Mouse (Mus musculus): ENCODE measurements around the gene Hist1h1c. TPM values are rescaled to one million over a fixed set of nuclear protein-coding genes. Genes with fewer than 3 reads are reported as not detected.

Gene Hist1h1c
- polyA plus RNA-seq, 1 experiment, result 24.5 TPM

Other genes starting within 250 kb of the Hist1h1c start
- gene Btn2a2, start 250.0 kb upstream of the Hist1h1c start, polyA plus RNA-seq (2012; rRNA removed), result not detected in 2 replicates
- 10.2 and 16.4 TPM in 2 replicates for gene Hist1h4h, start 207.8 kb upstream of the Hist1h1c start, polyA plus RNA-seq (2012; rRNA removed)
- gene Hist1h2af, start 204.9 kb upstream of the Hist1h1c start, polyA plus RNA-seq (2012; rRNA removed), result 126 and 148 TPM in 2 replicates
- 15.8 and 18.3 TPM in 2 replicates for gene Hist1h3g, start 203.4 kb upstream of the Hist1h1c start, polyA plus RNA-seq (2012; rRNA removed)
- gene Hist1h2bh, start 195.4 kb upstream of the Hist1h1c start, polyA plus RNA-seq (2012; rRNA removed), result 0.87 and 1.9 TPM in 2 replicates
- 4.2 and 5.6 TPM in 2 replicates for gene Hist1h3f, start 194.8 kb upstream of the Hist1h1c start, polyA plus RNA-seq (2012; rRNA removed)
- gene Hist1h4f, start 187.2 kb upstream of the Hist1h1c start, polyA plus RNA-seq (2012; rRNA removed), result 2.2 and 2.4 TPM in 2 replicates
- gene Hist1h1d, start 185.5 kb upstream of the Hist1h1c start, polyA plus RNA-seq (2012; rRNA removed), result 0.04 and 0.10 TPM in 2 replicates
- 13.8 and 14.4 TPM in 2 replicates for gene Hist1h3e, start 176.4 kb upstream of the Hist1h1c start, polyA plus RNA-seq (2012; rRNA removed)
- 3.3 and 7.8 TPM in 2 replicates for gene Hist1h2ae, start 167.6 kb upstream of the Hist1h1c start, polyA plus RNA-seq (2012; rRNA removed)
- 15.0 and 22.9 TPM in 2 replicates for gene Hist1h2bg, start 167.4 kb upstream of the Hist1h1c start, polyA plus RNA-seq (2012; rRNA removed)
- 5.2 and 7.1 TPM in 2 replicates for gene Hist1h2bf, start 164.6 kb upstream of the Hist1h1c start, polyA plus RNA-seq (2012; rRNA removed)
- 2.5 and 3.6 TPM in 2 replicates for gene Hist1h2ad, start 164.4 kb upstream of the Hist1h1c start, polyA plus RNA-seq (2012; rRNA removed)
- gene Hist1h3d, start 163.0 kb upstream of the Hist1h1c start, polyA plus RNA-seq (2012; rRNA removed), result 5.2 and 6.2 TPM in 2 replicates
- 3.2 and 3.6 TPM in 2 replicates for gene Hist1h4d, start 157.2 kb upstream of the Hist1h1c start, polyA plus RNA-seq (2012; rRNA removed)
- gene Hist1h2be, start 117.7 kb upstream of the Hist1h1c start, polyA plus RNA-seq (2012; rRNA removed), result 1.1 TPM in 2 replicates
- 0.74 and 1.3 TPM in 2 replicates for gene Hist1h1e, start 116.2 kb upstream of the Hist1h1c start, polyA plus RNA-seq (2012; rRNA removed)
- gene Hist1h2ac, start 54.9 kb upstream of the Hist1h1c start, polyA plus RNA-seq (2012; rRNA removed), result 0.47 and 0.76 TPM in 2 replicates
- 117 and 165 TPM in 2 replicates for gene Hist1h2bc, start 54.6 kb upstream of the Hist1h1c start, polyA plus RNA-seq (2012; rRNA removed)
- not detected in 2 replicates for gene Hist1h1t, start 43.0 kb upstream of the Hist1h1c start, polyA plus RNA-seq (2012; rRNA removed)
- gene Hist1h4c, start 40.4 kb upstream of the Hist1h1c start, polyA plus RNA-seq (2012; rRNA removed), result 2.2 and 4.1 TPM in 2 replicates
- 3.3 and 4.5 TPM in 2 replicates for gene Hfe, start 28.0 kb upstream of the Hist1h1c start, polyA plus RNA-seq (2012; rRNA removed)
- 7.1 and 11.9 TPM in 2 replicates for gene Hist1h3c, start 6.8 kb downstream of the Hist1h1c start, polyA plus RNA-seq (2012; rRNA removed)
- 3.8 and 4.6 TPM in 2 replicates for gene Hist1h2bb, start 7.9 kb downstream of the Hist1h1c start, polyA plus RNA-seq (2012; rRNA removed)
- gene Hist1h2ab, start 12.3 kb downstream of the Hist1h1c start, polyA plus RNA-seq (2012; rRNA removed), result 5.1 and 8.7 TPM in 2 replicates
- gene Hist1h3b, start 13.5 kb downstream of the Hist1h1c start, polyA plus RNA-seq (2012; rRNA removed), result 10.6 and 14.9 TPM in 2 replicates
- gene Hist1h4b, start 18.2 kb downstream of the Hist1h1c start, polyA plus RNA-seq (2012; rRNA removed), result 5.1 TPM in 1 of 2 replicates, not detected in the other
- gene Hist1h4a, start 22.4 kb downstream of the Hist1h1c start, polyA plus RNA-seq (2012; rRNA removed), result 1.1 and 3.0 TPM in 2 replicates
- 10.0 and 13.1 TPM in 2 replicates for gene Hist1h3a, start 23.6 kb downstream of the Hist1h1c start, polyA plus RNA-seq (2012; rRNA removed)
- 0.09 and 0.20 TPM in 2 replicates for gene Hist1h1a, start 24.9 kb downstream of the Hist1h1c start, polyA plus RNA-seq (2012; rRNA removed)
- gene Trim38, start 31.1 kb downstream of the Hist1h1c start, polyA plus RNA-seq (2012; rRNA removed), result not detected in 2 replicates
- gene Slc17a2, start 68.2 kb downstream of the Hist1h1c start, polyA plus RNA-seq (2012; rRNA removed), result not detected in 2 replicates
- not detected in 2 replicates for gene Slc17a3, start 100.6 kb downstream of the Hist1h1c start, polyA plus RNA-seq (2012; rRNA removed)
- gene Slc17a1, start 128.9 kb downstream of the Hist1h1c start, polyA plus RNA-seq (2012; rRNA removed), result 0.04 TPM in 1 of 2 replicates, not detected in the other
- gene Slc17a4, start 176.2 kb downstream of the Hist1h1c start, polyA plus RNA-seq (2012; rRNA removed), result 0.05 and 0.06 TPM in 2 replicates
- not detected in 2 replicates for gene Hist1h2ba, start 195.3 kb downstream of the Hist1h1c start, polyA plus RNA-seq (2012; rRNA removed)
- not detected in 2 replicates for gene Hist1h2aa, start 195.7 kb downstream of the Hist1h1c start, polyA plus RNA-seq (2012; rRNA removed)